ENCODE assay signal across 20 mouse cellular contexts in genomic region chr17:51836901-51837300, GRCm38 (mm10).
"Had no signal": no experiment of that assay in that cellular context is flagged by ENCODE, and none has a peak within 500 bp of the region (broad histone marks: within the 10 kb centered on the region; RNA-seq: fewer than 3 reads in every experiment).

No protein-coding gene starts in this region.

- H3K36me3 ChIP-seq: liver, embryonic 15.5 days; lung, embryonic 15.5 days; midbrain, embryonic 12.5 days; neural tube, embryonic 12.5 days had no signal

- H3K27ac ChIP-seq: liver, embryonic 15.5 days; lung, embryonic 15.5 days; macrophage; midbrain, embryonic 12.5 days; neural tube, embryonic 12.5 days had no signal

- DNase-seq: liver, postnatal 0 days; lung, adult 2 months; lung, postnatal 14 days; lung, postnatal 36 days; midbrain, embryonic 14.5 days; retina, postnatal 1 day; right cerebral cortex, adult 18-20 months; right cerebral cortex, postnatal 25 days; right cerebral cortex, postnatal 4 days; spleen, adult 18-20 months; thymus, adult 2 months; thymus, postnatal 25 days had no signal

- H3K9ac ChIP-seq: liver, embryonic 15.5 days; liver, postnatal 0 days; lung, embryonic 15.5 days; midbrain, embryonic 12.5 days; neural tube, embryonic 12.5 days had no signal

- H3K4me3 ChIP-seq: liver, embryonic 15.5 days; lung, embryonic 15.5 days; megakaryocyte, embryonic 14.5 days; midbrain, embryonic 12.5 days; neural tube, embryonic 12.5 days had no signal

- H3K4me2 ChIP-seq: liver, embryonic 15.5 days; lung, embryonic 15.5 days; midbrain, embryonic 12.5 days; neural tube, embryonic 12.5 days had no signal

- ATAC-seq: liver, postnatal 0 days; lung, postnatal 0 days; midbrain, embryonic 16.5 days had no signal

- H3K9me3 ChIP-seq: liver, embryonic 15.5 days; lung, embryonic 15.5 days; megakaryocyte, embryonic 14.5 days; midbrain, embryonic 12.5 days; neural tube, embryonic 12.5 days had no signal
